In the genomic region with DNA sequence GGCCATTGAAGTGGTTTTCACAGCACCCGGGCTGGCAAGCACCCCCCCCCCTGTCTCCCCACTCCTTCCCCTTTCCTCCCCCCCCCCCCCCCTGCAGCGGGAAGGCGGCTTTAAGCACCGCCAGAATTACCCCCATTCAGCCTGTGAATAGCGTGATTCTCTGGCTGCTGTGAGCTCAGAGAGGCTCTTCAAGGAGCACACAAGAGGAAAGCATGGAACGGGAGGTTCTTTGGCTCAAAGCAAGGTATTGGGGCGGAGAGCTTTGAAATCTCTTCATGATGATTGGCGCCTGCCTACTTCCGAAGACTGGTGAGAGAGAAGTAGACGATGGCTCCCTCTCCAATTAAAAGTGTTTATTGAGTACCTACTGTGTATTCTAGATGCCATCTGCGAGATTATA, we compare ENCODE assay signal across 28 mouse cellular contexts. TPM values are rescaled to one million over a fixed set of nuclear protein-coding genes. Genes with fewer than 3 reads are reported as not detected.
DNase-seq lines count a peak whose midpoint lies in the region; ATAC-seq and TF ChIP-seq lines count a peak whose summit lies in the region.
"Had no signal": no experiment of that assay in that cellular context is flagged by ENCODE, and none has a peak within 500 bp of the region (broad histone marks: within the 10 kb centered on the region; RNA-seq: fewer than 3 reads in every experiment).

No protein-coding gene starts in this region.

- no peak for TF ChIP-seq CTCF in lung, embryonic 14.5 days (IDR thresholded peaks at IDR 0.05; ENCODE audit: low read depth)

- H3K4me3 ChIP-seq in forebrain, embryonic 12.5 days (replicated peaks), result no peak overlapping the region
- no peak overlapping the region for H3K4me3 ChIP-seq in forebrain, embryonic 15.5 days
- no peak overlapping the region for H3K4me3 ChIP-seq in lung, embryonic 14.5 days (ENCODE audit: low read depth, low read length)
- H3K4me3 ChIP-seq: embryonic facial prominence, embryonic 10.5 days; embryonic facial prominence, embryonic 13.5 days; erythroblast, embryonic 14.5 days; heart, embryonic 12.5 days; heart, embryonic 15.5 days; hindbrain, embryonic 10.5 days; hindbrain, embryonic 13.5 days had no signal

- H3K27ac ChIP-seq in forebrain, embryonic 12.5 days, result no peak overlapping the region
- H3K27ac ChIP-seq in forebrain, embryonic 15.5 days (replicated peaks), result no peak overlapping the region
- no peak overlapping the region for H3K27ac ChIP-seq in lung, embryonic 14.5 days (ENCODE audit: low read depth)
- H3K27ac ChIP-seq: embryonic facial prominence, embryonic 10.5 days; embryonic facial prominence, embryonic 13.5 days; heart, embryonic 15.5 days; hindbrain, embryonic 10.5 days; hindbrain, embryonic 13.5 days had no signal

- no peaks in the 10 kb centered on the region for H3K27me3 ChIP-seq in forebrain, embryonic 12.5 days
- no peaks in the 10 kb centered on the region for H3K27me3 ChIP-seq in forebrain, embryonic 15.5 days
- no peaks in the 10 kb centered on the region for H3K27me3 ChIP-seq in lung, embryonic 14.5 days (ENCODE audit: insufficient read depth, low read length)
- H3K27me3 ChIP-seq: embryonic facial prominence, embryonic 13.5 days; hindbrain, embryonic 13.5 days had no signal

- peak; percentile 19 for DNase-seq in lung, embryonic 14.5 days
- DNase-seq in lung, postnatal 14 days, result no peak
- peak; percentile 5 for DNase-seq in lung, postnatal 25 days (ENCODE audit: low spot score)
- no peak for DNase-seq in lung, postnatal 4 days
- DNase-seq in lung, postnatal 36 days, result peak; percentile 20
- no peak for DNase-seq in ovary, postnatal 36 days (ENCODE audit: low spot score)
- DNase-seq: adrenal gland, adult 8-10 months; adrenal gland, postnatal 25 days; cerebellum, adult 11 months; cerebellum, adult 8-10 months; cerebellum, postnatal 10 days; cerebellum, postnatal 36 days; embryo, embryonic 11 days; gastrocnemius, postnatal 25 days; heart, adult 18-20 months; heart, postnatal 10 days; heart, postnatal 36 days had no signal

- 30% methylated on average over 11 of the region's 11 CpGs for WGBS in forebrain, embryonic 12.5 days
- WGBS in forebrain, embryonic 15.5 days, result 32% methylated on average over 11 of the region's 11 CpGs
- WGBS in lung, embryonic 14.5 days, result 56% methylated on average over 11 of the region's 11 CpGs

- peak overlapping the region; percentile 17; the same call in 1 of the 2 replicates for H3K4me2 ChIP-seq in forebrain, embryonic 12.5 days
- no peak overlapping the region for H3K4me2 ChIP-seq in forebrain, embryonic 15.5 days (replicated peaks)
- H3K4me2 ChIP-seq in lung, embryonic 14.5 days, result no peak overlapping the region
- H3K4me2 ChIP-seq: embryonic facial prominence, embryonic 13.5 days; heart, embryonic 12.5 days; heart, embryonic 15.5 days; hindbrain, embryonic 13.5 days had no signal

- ATAC-seq in forebrain, embryonic 12.5 days (ENCODE audit: low FRiP score), result no peak
- ATAC-seq in forebrain, embryonic 15.5 days (replicated peaks), result no peak
- ATAC-seq in lung, embryonic 14.5 days (ENCODE audit: insufficient read depth), result no peak
- ATAC-seq: activated CD4-positive, CD25-positive, alpha-beta regulatory T cell, adult 4 months; hindbrain, embryonic 16.5 days had no signal

- H3K9ac ChIP-seq in forebrain, embryonic 12.5 days, result no peak overlapping the region
- no peak overlapping the region for H3K9ac ChIP-seq in forebrain, embryonic 15.5 days (replicated peaks)
- H3K9ac ChIP-seq in lung, embryonic 14.5 days, result no peak overlapping the region
- H3K9ac ChIP-seq: embryonic facial prominence, embryonic 13.5 days; heart, embryonic 12.5 days; heart, embryonic 15.5 days; hindbrain, embryonic 13.5 days had no signal

- no peaks in the 10 kb centered on the region for H3K9me3 ChIP-seq in forebrain, embryonic 12.5 days
- H3K9me3 ChIP-seq in forebrain, embryonic 15.5 days, result no peaks in the 10 kb centered on the region
- no peaks in the 10 kb centered on the region for H3K9me3 ChIP-seq in lung, embryonic 14.5 days (ENCODE audit: low read depth, low read length)
- H3K9me3 ChIP-seq: embryonic facial prominence, embryonic 13.5 days; heart, embryonic 15.5 days; hindbrain, embryonic 10.5 days; hindbrain, embryonic 13.5 days had no signal

- peaks cover 8% of the 10 kb centered on the region for H3K4me1 ChIP-seq in forebrain, embryonic 12.5 days
- H3K4me1 ChIP-seq in forebrain, embryonic 15.5 days, result 0 out of 2 replicates have a peak, but pooled peaks cover 3% of the 10 kb centered on the region
- H3K4me1 ChIP-seq in lung, embryonic 14.5 days (ENCODE audit: insufficient read depth), result no peaks in the 10 kb centered on the region
- H3K4me1 ChIP-seq: embryonic facial prominence, embryonic 10.5 days; embryonic facial prominence, embryonic 13.5 days; heart, embryonic 12.5 days; heart, embryonic 15.5 days; hindbrain, embryonic 13.5 days had no signal

- no peaks in the 10 kb centered on the region for H3K36me3 ChIP-seq in forebrain, embryonic 12.5 days (replicated peaks)
- no peaks in the 10 kb centered on the region for H3K36me3 ChIP-seq in forebrain, embryonic 15.5 days
- H3K36me3 ChIP-seq in lung, embryonic 14.5 days (ENCODE audit: insufficient read depth), result no peaks in the 10 kb centered on the region
- H3K36me3 ChIP-seq: embryonic facial prominence, embryonic 10.5 days; embryonic facial prominence, embryonic 13.5 days; heart, embryonic 12.5 days; heart, embryonic 15.5 days; hindbrain, embryonic 10.5 days; hindbrain, embryonic 13.5 days had no signal

RNA-seq across cellular contexts. Expression of a gene that starts 44.5 kb away (rescaled TPM):
- polyA plus RNA-seq in forebrain, embryonic 12.5 days (2016; fragmentation: Nextera tagmentation; extraction: Ambion mirVana), result 0.28 and 0.35 TPM in 2 replicates
- polyA plus RNA-seq in forebrain, embryonic 15.5 days (2015; fragmentation: Nextera tagmentation; extraction: Ambion mirVana), result 5.0 and 7.2 TPM in 2 replicates
- 0.07 and 0.11 TPM in 2 replicates for polyA plus RNA-seq in lung, embryonic 14.5 days (2014; fragmentation: Nextera tagmentation; extraction: Ambion mirVana)
- polyA plus RNA-seq: erythroblast, embryonic 14.5 days had no signal

Comparison
In these comparisons a context has a peak if more than half of its experiments do, and no peak if none do; other contexts are left out.
1. DNase-seq: peak in lung, embryonic 14.5 days (single experiment), lung, postnatal 25 days (single experiment) and lung, postnatal 36 days (single experiment); none in lung, postnatal 14 days (single experiment), lung, postnatal 4 days (0 of 2) and ovary, postnatal 36 days (single experiment).